Mouse (Mus musculus) adrenal gland, adult (tissue): ENCODE results near the gene Spta1.

Source experiments
- DNase-seq, 2 experiments: peaks; one replicate each; pipeline ENCODE4 v3.0.0; 2022 to 2023; ENCODE audit warnings: low spot score in 1 of 2; ENCODE audit not compliant: inconsistent age in 2 of 2

The Spta1 gene

GRCm38 (mm10) chr1:174172605-174173004 is at the start of gene Spta1:
Gene Spta1 (plus strand): TSS chr1:174172776.
- DNase-seq = no peak

GRCm38 (mm10) chr1:174131217-174131616 is 41.4 kb upstream of the Spta1 start, which contains the start of gene Olfr424:
Gene Olfr424 (plus strand): TSS chr1:174131517.
- no peak for DNase-seq

- DNase-seq = no peak
Observed at GRCm38 (mm10) chr1:174131999-174132398, 40.6 kb upstream of the Spta1 start.

- no peak for DNase-seq
Observed at GRCm38 (mm10) chr1:174141384-174141783, 31.2 kb upstream of the Spta1 start.

- no peak for DNase-seq
Observed at GRCm38 (mm10) chr1:174146696-174147095, 25.9 kb upstream of the Spta1 start.

GRCm38 (mm10) chr1:174149289-174149688 is 23.3 kb upstream of the Spta1 start:
- DNase-seq = no peak

- no peak for DNase-seq
Observed at GRCm38 (mm10) chr1:174155333-174155732, 17.2 kb upstream of the Spta1 start, which contains the start of gene Olfr420. Gene Olfr420 (plus strand): TSS chr1:174155633.

GRCm38 (mm10) chr1:174157622-174158021 is 15.0 kb upstream of the Spta1 start:
- DNase-seq = no peak

GRCm38 (mm10) chr1:174158512-174158911 is 14.1 kb upstream of the Spta1 start:
- DNase-seq = no peak

- DNase-seq = no peak
Observed at GRCm38 (mm10) chr1:174159095-174159494, 13.5 kb upstream of the Spta1 start.

GRCm38 (mm10) chr1:174169024-174169423 is 3.6 kb upstream of the Spta1 start:
- no peak for DNase-seq

GRCm38 (mm10) chr1:174170706-174171501 is 1.7 kb upstream of the Spta1 start:
- peak in 1 of 2 experiments; percentile 18 for DNase-seq

GRCm38 (mm10) chr1:174171537-174171936 is 1.0 kb upstream of the Spta1 start:
- DNase-seq = no peak

GRCm38 (mm10) chr1:174204699-174205098 is 32.1 kb downstream of the Spta1 start:
- DNase-seq = no peak

GRCm38 (mm10) chr1:174212286-174212685 is 39.7 kb downstream of the Spta1 start:
- DNase-seq = no peak

GRCm38 (mm10) chr1:174215270-174216038 is 42.9 kb downstream of the Spta1 start:
- DNase-seq = no peak

- no peak for DNase-seq
Observed at GRCm38 (mm10) chr1:174216528-174217204, 44.1 kb downstream of the Spta1 start.

GRCm38 (mm10) chr1:174239916-174240315 is 67.3 kb downstream of the Spta1 start:
- DNase-seq = no peak

GRCm38 (mm10) chr1:174244621-174245020 is 72.0 kb downstream of the Spta1 start:
- no peak for DNase-seq

GRCm38 (mm10) chr1:174246080-174246479 is 73.5 kb downstream of the Spta1 start:
- DNase-seq = no peak

- DNase-seq = no peak
Observed at GRCm38 (mm10) chr1:174247170-174247569, 74.6 kb downstream of the Spta1 start.
